Mouse (Mus musculus) naive thymus-derived CD4-positive, alpha-beta T cell, adult 2 months (primary cell): ENCODE measurements around the gene Olfr883.

Source experiments
- DNase-seq: peaks from one replicate; pipeline ENCODE4 v3.0.0-alpha.2; 2011; ENCODE audit warnings: low read depth

Olfr883 gene

GRCm38 (mm10) chr9:38025508-38025907 lies at the start of gene Olfr883:
Olfr883 (plus strand) TSS chr9:38025808.
- no peak for DNase-seq

- DNase-seq, result no peak
These were observed 34.1 kb upstream of the Olfr883 start, which contains the start of gene Olfr881 for GRCm38 (mm10) chr9:37991525-37991924. Olfr881 (plus strand) TSS chr9:37991825.

GRCm38 (mm10) chr9:37998581-37999204 lies 26.9 kb upstream of the Olfr883 start:
- DNase-seq, result no peak

GRCm38 (mm10) chr9:38000021-38000420 lies 25.6 kb upstream of the Olfr883 start:
- no peak for DNase-seq

- DNase-seq, result no peak
These were observed 20.6 kb downstream of the Olfr883 start, which contains the start of gene Olfr884 for GRCm38 (mm10) chr9:38046255-38046654. Olfr884 (plus strand) TSS chr9:38046555.

- no peak for DNase-seq
These were observed 35.4 kb downstream of the Olfr883 start, which contains the start of gene Olfr885 for GRCm38 (mm10) chr9:38061022-38061421. Olfr885 (plus strand) TSS chr9:38061322.
